Mouse (Mus musculus): ENCODE measurements around the gene Emc3.

Emc3 gene

GRCm38 (mm10) chr6:113530932-113531839 is at the start of gene Emc3, which contains the start of gene Fancd2:
Emc3 (minus strand) TSS chr6:113531652.
Fancd2 (plus strand) TSS chr6:113531682.
- in situ Hi-C loops (cut with MseI, MboI): no loop called here

GRCm38 (mm10) chr6:113579306-113579705 is 47.9 kb upstream of the Emc3 start:
- in situ Hi-C loops (cut with MseI, MboI): no loop called here

- in situ Hi-C loops (cut with MseI, MboI): no loop called here
These were observed 44.6 kb upstream of the Emc3 start for GRCm38 (mm10) chr6:113576044-113576443.

GRCm38 (mm10) chr6:113564557-113564956 is 33.1 kb upstream of the Emc3 start:
- in situ Hi-C loops (cut with MseI, MboI): no loop called here

- in situ Hi-C loops (cut with MseI, MboI): no loop called here
These were observed 28.3 kb upstream of the Emc3 start for GRCm38 (mm10) chr6:113559736-113560135.

GRCm38 (mm10) chr6:113543906-113544481 is 12.5 kb upstream of the Emc3 start:
- in situ Hi-C loops (cut with MseI, MboI): no loop called here

GRCm38 (mm10) chr6:113541610-113542009 is 10.2 kb upstream of the Emc3 start:
- in situ Hi-C loops (cut with MseI, MboI): no loop called here

GRCm38 (mm10) chr6:113534886-113535285 is 3.4 kb upstream of the Emc3 start:
- in situ Hi-C loops (cut with MseI, MboI): no loop called here

GRCm38 (mm10) chr6:113531840-113532404 is 470 bp upstream of the Emc3 start:
- in situ Hi-C loops (cut with MseI, MboI): no loop called here

- in situ Hi-C loops (cut with MseI, MboI): no loop called here
These were observed 8.0 kb downstream of the Emc3 start for GRCm38 (mm10) chr6:113523420-113523819.

- in situ Hi-C loops (cut with MseI, MboI): no loop called here
These were observed 9.1 kb downstream of the Emc3 start for GRCm38 (mm10) chr6:113522310-113522709.

- in situ Hi-C loops (cut with MseI, MboI): no loop called here
These were observed 13.9 kb downstream of the Emc3 start for GRCm38 (mm10) chr6:113517434-113518080.

- in situ Hi-C loops (cut with MseI, MboI): no loop called here
These were observed 16.9 kb downstream of the Emc3 start for GRCm38 (mm10) chr6:113514600-113514999.

GRCm38 (mm10) chr6:113513944-113514343 is 17.5 kb downstream of the Emc3 start:
- in situ Hi-C loops (cut with MseI, MboI): no loop called here

GRCm38 (mm10) chr6:113508947-113509280 is 22.5 kb downstream of the Emc3 start:
- in situ Hi-C loops (cut with MseI, MboI): no loop called here

GRCm38 (mm10) chr6:113508272-113508946 is 23.0 kb downstream of the Emc3 start:
- in situ Hi-C loops (cut with MseI, MboI): no loop called here

- in situ Hi-C loops (cut with MseI, MboI): no loop called here
These were observed 24.3 kb downstream of the Emc3 start for GRCm38 (mm10) chr6:113507130-113507529.

- in situ Hi-C loops (cut with MseI, MboI): no loop called here
These were observed 25.8 kb downstream of the Emc3 start for GRCm38 (mm10) chr6:113505689-113506088.

- in situ Hi-C loops (cut with MseI, MboI): no loop called here
These were observed 28.7 kb downstream of the Emc3 start for GRCm38 (mm10) chr6:113502801-113503200.

GRCm38 (mm10) chr6:113501388-113502084 is 29.9 kb downstream of the Emc3 start, which contains the start of gene Prrt3:
Prrt3 (minus strand) TSS chr6:113501931.
- in situ Hi-C loops (cut with MseI, MboI): no loop called here

- in situ Hi-C loops (cut with MseI, MboI): no loop called here
These were observed 32.1 kb downstream of the Emc3 start for GRCm38 (mm10) chr6:113499346-113499745.

All from mouse trophoblast stem cell (cell line).